Mouse (Mus musculus) cerebellum, adult 2 months (tissue): ENCODE data around the gene 4930470P17Rik.
"Not testable (repeated sequence)": the region's sequence is repeated elsewhere in the genome, so short reads cannot be mapped to it uniquely, and the experiment has no call there.

Source experiments
- CTCF ChIP-seq: fragments of 200-500 bp; IDR thresholded peaks from 2 replicates; pipeline ENCODE4 v1.5.1; 2011; ENCODE audit warnings: low read depth, mild to moderate bottlenecking, control low read depth, low read length, moderate library complexity, borderline replicate concordance; ENCODE audit not compliant: insufficient read depth
- POLR2A ChIP-seq: fragments of 200-500 bp; IDR thresholded peaks from 2 replicates; pipeline ENCODE4 v1.6.1; 2011; ENCODE audit warnings: low read length, control low read depth, borderline replicate concordance; ENCODE audit not compliant: insufficient read depth

- not testable (repeated sequence) for TF ChIP-seq CTCF, POLR2A
These were observed 22.5 kb upstream of the 4930470P17Rik start for GRCm38 (mm10) chr2:170624201-170624880.
